Mouse (Mus musculus) layer of hippocampus, adult 2 months (tissue): ENCODE measurements around the gene Mau2. TPM values are rescaled to one million over a fixed set of nuclear protein-coding genes. Genes with fewer than 3 reads are reported as not detected.
A peak's percentile ranks its signal among the peaks of the same experiment; 100 is the strongest.
"Not testable (repeated sequence)": the region's sequence is repeated elsewhere in the genome, so short reads cannot be mapped to it uniquely, and the experiment has no call there.

ENCODE experiments used
- DNase-seq, 2 experiments: peaks; one replicate each; pipeline ENCODE4 v3.0.0; 2022; ENCODE audit warnings: low spot score in 2 of 2
- H3K27ac ChIP-seq: fragments of 200-600 bp; 2 replicates; pipeline ENCODE4 v1.8.1; 2022
- H3K4me3 ChIP-seq: fragments of 200-600 bp; 2 replicates; pipeline ENCODE4 v1.8.1; 2022; ENCODE audit warnings: mild to moderate bottlenecking
- CTCF ChIP-seq: fragments of 200-600 bp; conservative IDR thresholded peaks from 2 replicates; pipeline ENCODE4 v1.8.1; 2022; ENCODE audit warnings: antibody characterized with exemption, mild to moderate bottlenecking, moderate library complexity
- total RNA-seq, 2 experiments: library from RNA; stranded (reverse); gene quantifications; 2 replicates each; pipeline ENCODE4 v1.2.3; 2021

The Mau2 gene
- total RNA-seq, 2 experiments from 2014 or later: 73.6 to 74.3 TPM

DNA sequence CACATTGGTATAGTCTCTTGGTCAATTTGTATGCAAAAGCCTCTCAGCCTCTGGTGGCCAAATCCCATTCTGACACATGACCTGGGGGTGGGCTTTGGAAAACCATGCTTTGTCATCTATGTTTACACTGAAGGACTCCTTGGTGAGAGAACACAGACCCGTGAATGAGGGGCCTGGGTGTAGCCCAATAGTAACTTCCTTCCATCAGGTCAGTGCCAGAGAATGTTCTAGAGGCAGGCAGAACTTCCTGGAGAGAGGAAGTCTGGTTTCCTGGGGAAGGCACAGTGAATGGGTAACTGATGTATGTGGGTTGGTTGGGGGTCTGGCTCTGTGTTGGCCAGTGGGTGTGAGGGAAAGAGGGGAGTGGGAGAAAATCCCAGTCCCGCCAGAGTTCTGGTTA, 37.4 kb downstream of the Mau2 start:
- DNase-seq: no peak
- TF ChIP-seq CTCF: no peak
- H3K27ac ChIP-seq: no peak overlapping the region
- H3K4me3 ChIP-seq: no peak overlapping the region

DNA sequence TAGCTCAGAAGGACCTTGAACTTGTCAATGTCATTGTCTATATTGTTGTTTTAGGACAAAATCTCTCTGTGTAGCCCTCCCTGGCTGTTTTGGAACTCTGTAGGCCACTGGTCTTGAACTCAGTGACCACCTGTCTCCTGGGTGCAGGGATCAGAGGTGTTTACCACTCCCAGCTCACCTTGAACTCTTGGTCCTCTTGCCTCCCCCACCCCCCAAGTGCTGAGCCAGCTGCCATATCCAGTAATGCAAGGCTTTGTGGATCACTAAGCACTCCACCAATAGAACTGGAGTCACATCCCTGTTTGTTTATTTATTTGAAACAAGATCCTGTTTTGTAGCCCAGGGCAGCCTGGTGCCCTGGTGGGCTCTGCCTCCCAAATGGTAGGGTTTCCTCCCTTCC, 38.2 kb downstream of the Mau2 start:
- Histone ChIP-seq H3K4me3 (no peak overlapping the region), H3K27ac (no peak overlapping the region)
- DNase-seq: no peak
- no peak for TF ChIP-seq CTCF

DNA sequence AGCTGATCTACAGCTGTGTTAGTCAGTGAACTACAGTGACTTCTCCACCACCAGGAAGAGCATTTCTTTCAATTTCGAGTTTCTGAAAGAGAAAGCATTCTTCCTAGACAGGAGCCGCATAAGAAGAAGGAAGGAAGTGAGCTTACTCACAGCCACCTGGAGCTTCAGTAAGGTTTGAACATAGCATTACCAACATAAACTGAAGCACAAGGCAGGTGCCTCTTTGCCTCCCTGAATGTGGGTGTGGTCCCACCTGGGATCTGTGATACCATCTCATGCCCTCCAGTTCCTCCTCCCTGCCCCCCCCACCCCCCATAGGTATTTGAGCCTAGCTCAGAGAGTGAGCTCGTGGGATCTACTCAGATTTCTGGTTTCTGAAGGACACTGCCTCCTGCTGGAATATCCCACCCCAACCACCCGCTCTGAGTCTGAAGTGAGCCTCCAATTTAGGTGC, 39.3 kb downstream of the Mau2 start:
- no peak for DNase-seq
- no peak overlapping the region for H3K27ac ChIP-seq
- no peak overlapping the region for H3K4me3 ChIP-seq
- peak; percentile 20; the same call in 1 of the 2 replicates for TF ChIP-seq CTCF

GRCm38 (mm10) chr8:70001892-70002191, 40.7 kb downstream of the Mau2 start:
- not testable (repeated sequence) for DNase-seq, H3K27ac ChIP-seq, H3K4me3 ChIP-seq

- no peak overlapping the region for H3K4me3 ChIP-seq
- peak in 1 of 2 experiments; percentile 14 for DNase-seq
- 0 out of 2 replicates have a peak overlapping the region, but pooled peaks have one; percentile 48 for H3K27ac ChIP-seq
- peak; percentile 78 for TF ChIP-seq CTCF
These were observed 41.2 kb downstream of the Mau2 start for GRCm38 (mm10) chr8:70001176-70001891.

- Histone ChIP-seq H3K4me3 (no peak overlapping the region), H3K27ac (no peak overlapping the region)
- no peak for DNase-seq
- no peak for TF ChIP-seq CTCF
These were observed 42.3 kb downstream of the Mau2 start for GRCm38 (mm10) chr8:70000226-70000625.

GRCm38 (mm10) chr8:69999236-69999635, 43.3 kb downstream of the Mau2 start:
- Histone ChIP-seq H3K27ac (no peak overlapping the region), H3K4me3 (no peak overlapping the region)
- DNase-seq: no peak
- no peak for TF ChIP-seq CTCF

- no peak for DNase-seq
- TF ChIP-seq CTCF: no peak
These were observed 43.8 kb downstream of the Mau2 start for GRCm38 (mm10) chr8:69998706-69999105.

GRCm38 (mm10) chr8:69996589-69997285, 45.8 kb downstream of the Mau2 start:
- TF ChIP-seq CTCF: no peak
- Histone ChIP-seq H3K4me3 (peak overlapping the region; percentile 90), H3K27ac (peak overlapping the region; percentile 84)
- no peak for DNase-seq

More at GRCm38 (mm10) chr8:69998706-69999105, 43.8 kb downstream of the Mau2 start:
- Histone ChIP-seq H3K27ac (no peak overlapping the region), H3K4me3 (no peak overlapping the region)

DNA sequence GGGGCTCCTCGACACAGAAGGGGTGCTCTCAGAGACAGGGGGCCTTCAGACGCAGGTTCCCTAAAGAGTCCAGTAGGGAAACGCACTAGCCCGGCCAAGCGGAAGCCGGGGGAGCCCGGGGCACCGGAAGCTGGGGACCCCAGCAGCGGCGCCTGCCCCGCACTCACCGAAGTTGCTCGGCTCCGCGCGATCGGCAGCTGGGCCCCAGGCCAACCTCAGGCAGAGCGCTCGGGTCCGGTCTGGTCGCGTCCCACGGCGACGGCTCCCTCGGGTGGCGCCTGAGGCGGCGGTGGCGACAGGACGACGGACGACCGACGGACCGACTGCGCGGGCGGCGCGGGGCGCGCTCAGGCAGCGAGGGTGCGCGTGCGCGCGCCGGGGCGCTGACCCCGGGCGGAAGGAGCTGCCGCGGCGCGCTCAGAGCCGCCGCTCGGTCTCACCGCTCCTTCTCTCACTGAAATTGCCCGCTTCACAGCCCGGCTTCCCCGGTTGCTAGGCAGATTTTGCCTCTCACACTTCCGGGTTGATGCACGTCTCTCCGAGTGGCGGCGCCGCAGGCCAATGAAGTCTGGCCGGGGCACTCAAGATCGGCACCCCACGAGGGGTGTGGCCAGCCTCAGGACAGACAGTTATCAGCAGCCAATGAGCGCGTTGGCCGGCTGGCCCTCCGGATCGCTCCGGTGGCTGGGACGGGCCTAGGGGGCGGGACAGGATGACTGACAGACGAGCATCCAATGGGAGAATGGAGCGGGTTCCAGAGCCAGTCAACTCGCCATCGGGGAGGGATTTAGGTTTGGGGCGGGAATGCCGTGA, 46.6 kb downstream of the Mau2 start, which contains the start of gene Gatad2a:
Gene Gatad2a, minus strand, starts transcription at position 609 of the 813 bp plus-strand sequence.
- peak; percentile 100 for DNase-seq
- H3K4me3 ChIP-seq: peak within 1 kb of the TSS; percentile 90
- H3K27ac ChIP-seq: peak within 1 kb of the TSS; percentile 84
- peak; percentile 55 for TF ChIP-seq CTCF

DNA sequence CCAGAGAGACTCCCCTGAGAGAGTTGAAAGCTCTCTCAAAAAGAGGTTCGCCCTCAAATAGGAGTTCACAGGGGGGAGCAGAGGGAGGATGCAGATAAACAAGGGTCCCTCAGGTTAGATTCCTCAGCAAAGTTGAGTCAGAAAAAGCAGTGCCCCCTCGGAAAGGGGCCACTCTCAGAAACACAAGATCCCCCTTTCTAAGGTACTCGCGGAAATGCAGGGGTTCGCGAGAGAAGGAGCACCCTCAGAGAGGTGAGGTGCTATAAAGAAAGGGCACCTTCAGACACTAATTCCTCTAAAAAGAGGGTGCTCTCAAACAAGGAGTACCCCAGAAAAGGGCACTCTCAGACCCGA, 47.1 kb downstream of the Mau2 start:
- Histone ChIP-seq H3K27ac (peak overlapping the region; percentile 71), H3K4me3 (peak overlapping the region; percentile 90)
- TF ChIP-seq CTCF: no peak
- DNase-seq: no peak

DNA sequence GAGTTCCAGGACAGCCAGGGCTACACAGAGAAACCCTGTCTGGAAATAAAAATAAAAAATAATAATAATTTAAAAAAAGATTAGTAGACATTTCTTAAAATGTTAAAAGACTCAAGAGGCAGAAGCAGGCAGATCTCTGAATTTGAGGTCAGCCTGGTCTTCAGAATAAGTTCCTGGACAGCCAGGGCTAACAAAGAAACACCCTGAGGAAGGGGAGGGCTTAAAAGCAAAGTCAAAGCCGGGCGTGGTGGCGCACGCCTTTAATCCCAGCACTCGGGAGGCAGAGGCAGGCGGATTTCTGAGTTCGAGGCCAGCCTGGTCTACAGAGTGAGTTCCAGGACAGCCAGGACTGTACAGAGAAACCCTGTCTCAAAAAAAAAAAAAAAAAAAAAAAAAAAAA, 53.6 kb downstream of the Mau2 start:
- H3K4me3 ChIP-seq, H3K27ac ChIP-seq, DNase-seq: not testable (repeated sequence)

GRCm38 (mm10) chr8:69987744-69988143, 54.8 kb downstream of the Mau2 start:
- H3K4me3 ChIP-seq: no peak overlapping the region
- no peak overlapping the region for H3K27ac ChIP-seq
- no peak for DNase-seq
- no peak for TF ChIP-seq CTCF
